Mouse (Mus musculus) induced T-regulatory cell, adult 2 months (primary cell): ENCODE data around the gene Itsn1.
A peak's percentile ranks its signal among the peaks of the same experiment; 100 is the strongest.

Experiments used
- DNase-seq: peaks from one replicate; pipeline ENCODE4 v3.0.0-alpha.2; 2012; ENCODE audit warnings: low read depth

The Itsn1 gene

GRCm38 (mm10) chr16:91907158-91907557 is 178.1 kb downstream of the Itsn1 start:
- DNase-seq = no peak

- DNase-seq = no peak
Measured at GRCm38 (mm10) chr16:91909569-91910335, 180.7 kb downstream of the Itsn1 start.

GRCm38 (mm10) chr16:91917631-91918096 is 188.6 kb downstream of the Itsn1 start:
- peak; percentile 89 for DNase-seq

- DNase-seq = no peak
Measured at GRCm38 (mm10) chr16:91918461-91918860, 189.4 kb downstream of the Itsn1 start.

- no peak for DNase-seq
Measured at GRCm38 (mm10) chr16:91919056-91919455, 190.0 kb downstream of the Itsn1 start.

GRCm38 (mm10) chr16:91921340-91921739 is 192.3 kb downstream of the Itsn1 start:
- DNase-seq = no peak

- no peak for DNase-seq
Measured at GRCm38 (mm10) chr16:91922939-91923338, 193.9 kb downstream of the Itsn1 start.

- no peak for DNase-seq
Measured at GRCm38 (mm10) chr16:91924426-91924825, 195.3 kb downstream of the Itsn1 start.

GRCm38 (mm10) chr16:91927911-91928630 is 199.0 kb downstream of the Itsn1 start:
- no peak for DNase-seq

GRCm38 (mm10) chr16:91931078-91932013 is 202.3 kb downstream of the Itsn1 start:
- DNase-seq = peak; percentile 97

GRCm38 (mm10) chr16:91932082-91932690 is 203.1 kb downstream of the Itsn1 start:
- DNase-seq = no peak

GRCm38 (mm10) chr16:91932843-91933518 is 203.9 kb downstream of the Itsn1 start:
- DNase-seq = peak; percentile 48

GRCm38 (mm10) chr16:91935108-91935507 is 206.0 kb downstream of the Itsn1 start:
- peak; percentile 80 for DNase-seq

- DNase-seq = peak; percentile 49
Measured at GRCm38 (mm10) chr16:91935726-91936125, 206.6 kb downstream of the Itsn1 start.

- peak; percentile 94 for DNase-seq
Measured at GRCm38 (mm10) chr16:91936340-91937030, 207.4 kb downstream of the Itsn1 start.

GRCm38 (mm10) chr16:91937281-91937680 is 208.2 kb downstream of the Itsn1 start:
- DNase-seq = no peak

GRCm38 (mm10) chr16:91938141-91938540 is 209.1 kb downstream of the Itsn1 start:
- no peak for DNase-seq

- DNase-seq = no peak
Measured at GRCm38 (mm10) chr16:91940726-91941125, 211.6 kb downstream of the Itsn1 start.

- no peak for DNase-seq
Measured at GRCm38 (mm10) chr16:91942201-91942600, 213.1 kb downstream of the Itsn1 start.

- DNase-seq = no peak
Measured at GRCm38 (mm10) chr16:91946261-91946660, 217.2 kb downstream of the Itsn1 start.
